8 mouse cellular contexts compared by ENCODE assay signal in genomic region chr5:113908592-113909441, GRCm38 (mm10). TPM values are rescaled to one million over a fixed set of nuclear protein-coding genes. Genes with fewer than 3 reads are reported as not detected.
DNase-seq lines count a peak whose midpoint lies in the region; ATAC-seq and TF ChIP-seq lines count a peak whose summit lies in the region.

Gene Coro1c, minus strand, starts transcription at chr5:113908758.

- no peaks in the 10 kb centered on the region for H3K27me3 ChIP-seq in heart, embryonic 12.5 days (replicated peaks)
- H3K27me3 ChIP-seq in kidney, postnatal 0 days (ENCODE audit: insufficient read depth, low read length) = no peaks in the 10 kb centered on the region
- H3K27me3 ChIP-seq in liver, embryonic 11.5 days (replicated peaks; ENCODE audit: control insufficient read depth, insufficient read depth, low read length) = no peaks in the 10 kb centered on the region
- no peaks in the 10 kb centered on the region for H3K27me3 ChIP-seq in stomach, embryonic 14.5 days (ENCODE audit: control insufficient read depth, insufficient read depth, low read length)

- peak within 1 kb of the TSS; percentile 82 for H3K4me2 ChIP-seq in heart, embryonic 12.5 days
- peak within 1 kb of the TSS; percentile 85 for H3K4me2 ChIP-seq in kidney, postnatal 0 days (ENCODE audit: low read length)
- peak within 1 kb of the TSS; percentile 93 for H3K4me2 ChIP-seq in liver, embryonic 11.5 days
- peak within 1 kb of the TSS; percentile 57 for H3K4me2 ChIP-seq in stomach, embryonic 14.5 days (replicated peaks; ENCODE audit: low read depth, low read length)

- no peaks in the 10 kb centered on the region for H3K9me3 ChIP-seq in heart, embryonic 12.5 days (replicated peaks)
- H3K9me3 ChIP-seq in kidney, postnatal 0 days (replicated peaks; ENCODE audit: low read length) = no peaks in the 10 kb centered on the region
- H3K9me3 ChIP-seq in liver, embryonic 11.5 days (ENCODE audit: control insufficient read depth, low read length) = no peaks in the 10 kb centered on the region
- no peaks in the 10 kb centered on the region for H3K9me3 ChIP-seq in stomach, embryonic 14.5 days (ENCODE audit: control insufficient read depth, low read depth, low read length)

- H3K36me3 ChIP-seq in heart, embryonic 12.5 days = no peaks in the 10 kb centered on the region
- no peaks in the 10 kb centered on the region for H3K36me3 ChIP-seq in kidney, postnatal 0 days (ENCODE audit: insufficient read depth, low read length)
- no peaks in the 10 kb centered on the region for H3K36me3 ChIP-seq in liver, embryonic 11.5 days (ENCODE audit: control insufficient read depth, insufficient read depth, low read length)
- H3K36me3 ChIP-seq in stomach, embryonic 14.5 days (ENCODE audit: control insufficient read depth, insufficient read depth, low read length) = no peaks in the 10 kb centered on the region

- peak within 1 kb of the TSS; percentile 98 for H3K27ac ChIP-seq in heart, embryonic 12.5 days (ENCODE audit: poor library complexity, severe bottlenecking)
- peak within 1 kb of the TSS; percentile 97 for H3K27ac ChIP-seq in kidney, postnatal 0 days
- peak within 1 kb of the TSS; percentile 98 for H3K27ac ChIP-seq in liver, embryonic 11.5 days (ENCODE audit: low read depth, low read length)
- H3K27ac ChIP-seq in stomach, embryonic 14.5 days (ENCODE audit: low read length) = peak within 1 kb of the TSS; percentile 96

- H3K9ac ChIP-seq in heart, embryonic 12.5 days = peak within 1 kb of the TSS; percentile 98
- peak within 1 kb of the TSS; percentile 89 for H3K9ac ChIP-seq in kidney, postnatal 0 days (ENCODE audit: low read depth, low read length)
- peak within 1 kb of the TSS; percentile 97 for H3K9ac ChIP-seq in liver, embryonic 11.5 days (ENCODE audit: low read depth, low read length)
- peak within 1 kb of the TSS; percentile 90 for H3K9ac ChIP-seq in stomach, embryonic 14.5 days (replicated peaks; ENCODE audit: low read depth, low read length)

- peak within 1 kb of the TSS; percentile 93 for H3K4me3 ChIP-seq in heart, embryonic 12.5 days
- H3K4me3 ChIP-seq in kidney, postnatal 0 days (replicated peaks; ENCODE audit: low read depth, low read length) = peak within 1 kb of the TSS; percentile 79
- H3K4me3 ChIP-seq in liver, embryonic 11.5 days (ENCODE audit: low read depth, low read length) = peak within 1 kb of the TSS; percentile 98
- H3K4me3 ChIP-seq in stomach, embryonic 14.5 days (ENCODE audit: low read depth, low read length) = peak within 1 kb of the TSS; percentile 92

- under 1% methylated on average over 65 of the region's 68 CpGs for WGBS in heart, embryonic 12.5 days
- under 1% methylated on average over 62 of the region's 68 CpGs for WGBS in kidney, postnatal 0 days
- under 1% methylated on average over 68 of the region's 68 CpGs for WGBS in liver, embryonic 11.5 days
- under 1% methylated on average over 66 of the region's 68 CpGs for WGBS in stomach, embryonic 14.5 days

- DNase-seq in CD4-positive helper T cell, adult 2 months (ENCODE audit: low read depth, low spot score) = peak; percentile 98
- DNase-seq in brain, embryonic 18.5 days (ENCODE audit: low read depth, low spot score) = peak; percentile 89
- DNase-seq in kidney, postnatal 0 days (ENCODE audit: low spot score) = peak; percentile 98
- DNase-seq in liver, embryonic 11.5 days (ENCODE audit: low spot score) = peak; percentile 100
- DNase-seq in naive thymus-derived CD4-positive, alpha-beta T cell, adult 2 months (ENCODE audit: low read depth) = peak; percentile 99

- H3K4me1 ChIP-seq in heart, embryonic 12.5 days (replicated peaks) = peaks cover 51% of the 10 kb centered on the region
- H3K4me1 ChIP-seq in kidney, postnatal 0 days (replicated peaks; ENCODE audit: insufficient read depth, low read length) = peaks cover 14% of the 10 kb centered on the region
- peaks cover 53% of the 10 kb centered on the region for H3K4me1 ChIP-seq in liver, embryonic 11.5 days (replicated peaks; ENCODE audit: control insufficient read depth, insufficient read depth, low read length)
- H3K4me1 ChIP-seq in stomach, embryonic 14.5 days (ENCODE audit: control insufficient read depth, insufficient read depth, low read length) = peaks cover 31% of the 10 kb centered on the region

- ATAC-seq in erythroid progenitor cell, adult 5-6 weeks (replicated peaks; ENCODE audit: low FRiP score, poor library complexity, severe bottlenecking) = peak; percentile 84
- ATAC-seq in heart, embryonic 12.5 days (ENCODE audit: insufficient number of reproducible peaks, low FRiP score) = peak; percentile 90
- peak; percentile 86 for ATAC-seq in kidney, postnatal 0 days (replicated peaks; ENCODE audit: low FRiP score, low read depth)
- peak; percentile 85 for ATAC-seq in liver, embryonic 11.5 days (replicated peaks; ENCODE audit: low FRiP score)
- ATAC-seq in stomach, embryonic 14.5 days (ENCODE audit: insufficient number of reproducible peaks, insufficient read depth, low FRiP score, low read depth) = peak; percentile 87

- peak; percentile 93 for TF ChIP-seq CTCF in kidney, postnatal 0 days (IDR thresholded peaks at IDR 0.05; ENCODE audit: low read depth)

RNA-seq across cellular contexts. Expression of gene Coro1c, which starts in this region (rescaled TPM):
- 32.7 and 52.3 TPM in 2 replicates for total RNA-seq in erythroid progenitor cell, adult 5-6 weeks (2015; ENCODE audit: low replicate concordance)
- total RNA-seq in erythroid progenitor cell, adult 5-6 weeks (2017; ENCODE audit: low replicate concordance) = 43.4 and 52.9 TPM in 2 replicates
- polyA plus RNA-seq in heart, embryonic 12.5 days (2016; fragmentation: Nextera tagmentation; extraction: Ambion mirVana) = 137 and 141 TPM in 2 replicates
- polyA plus RNA-seq in kidney, postnatal 0 days (2015; fragmentation: Nextera tagmentation; extraction: Ambion mirVana) = 69.5 and 86.7 TPM in 2 replicates
- 122 and 137 TPM in 2 replicates for polyA plus RNA-seq in liver, embryonic 11.5 days (2014; fragmentation: Nextera tagmentation; extraction: Ambion mirVana)
- 131 and 145 TPM in 2 replicates for polyA plus RNA-seq in stomach, embryonic 14.5 days (2014; fragmentation: Nextera tagmentation; extraction: Ambion mirVana)

Comparison
In these comparisons a context has a peak if more than half of its experiments do, and no peak if none do; other contexts are left out.
1. Peak in every context shown above with its lines: DNase-seq, ATAC-seq, H3K4me3 ChIP-seq and H3K27ac ChIP-seq.